Mouse (Mus musculus) intestine, embryonic 14.5 days (tissue): ENCODE results near the gene Ano7. TPM values are rescaled to one million over a fixed set of nuclear protein-coding genes. Genes with fewer than 3 reads are reported as not detected.

Experiments
- ATAC-seq: fragments of 200-750 bp; cut with Nextera tagmentation; replicated peaks from 2 replicates; pipeline ENCODE4 v1.8.0; 2017; ENCODE audit warnings: low read depth, moderate number of reproducible peaks, moderate TSS enrichment, moderate library complexity; ENCODE audit not compliant: low FRiP score, low TSS enrichment
- DNase-seq: peaks from one replicate; pipeline ENCODE4 v3.0.0-alpha.2; 2018; ENCODE audit warnings: low spot score
- H3K27ac ChIP-seq: fragments of 300-500 bp; sonication (generic); 2 replicates; pipeline ENCODE4 v1.5.1; 2014; ENCODE audit warnings: low read depth, mild to moderate bottlenecking, control low read depth
- H3K27me3 ChIP-seq: fragments of 300-500 bp; sonication (generic); replicated peaks from 2 replicates; pipeline ENCODE4 v1.6.1; 2014; ENCODE audit warnings: low read length, control low read depth; ENCODE audit not compliant: control insufficient read depth, insufficient read depth
- H3K36me3 ChIP-seq: fragments of 300-500 bp; sonication (generic); 2 replicates; pipeline ENCODE4 v1.6.1; 2014; ENCODE audit warnings: low read length, control low read depth; ENCODE audit not compliant: control insufficient read depth, insufficient read depth
- H3K4me1 ChIP-seq: fragments of 300-500 bp; sonication (generic); replicated peaks from 2 replicates; pipeline ENCODE4 v1.6.1; 2014; ENCODE audit warnings: low read length, control low read depth, mixed read lengths; ENCODE audit not compliant: control insufficient read depth, insufficient read depth
- H3K4me2 ChIP-seq: fragments of 300-500 bp; sonication (generic); 2 replicates; pipeline ENCODE4 v1.6.1; 2014; ENCODE audit warnings: low read length
- H3K4me3 ChIP-seq: fragments of 300-500 bp; sonication (generic); 2 replicates; pipeline ENCODE4 v1.5.1; 2014; ENCODE audit warnings: low read depth, low read length, control low read depth, mixed read lengths
- H3K9ac ChIP-seq: fragments of 300-500 bp; sonication (generic); 2 replicates; pipeline ENCODE4 v1.6.1; 2014; ENCODE audit warnings: mild to moderate bottlenecking, low read length
- H3K9me3 ChIP-seq: fragments of 300-500 bp; sonication (generic); 2 replicates; pipeline ENCODE4 v1.6.1; 2016; ENCODE audit warnings: low read length, control low read depth; ENCODE audit not compliant: control insufficient read depth
- WGBS: fragments of 180-500 bp; shearing (Covaris S2); extraction: QIAGEN DNeasy Blood & Tissue Kit; methylation state at CpG from one replicate; pipeline ENCODE4 v1.1.7; 2014; 5-methylcytosine and 5-hydroxymethylcytosine counted together
- polyA plus RNA-seq: library from polyadenylated mRNA; unstranded; fragments of >200 nt; fragmentation: Nextera tagmentation; extraction: Ambion mirVana; gene quantifications from 2 replicates; pipeline ENCODE4 v1.2.1, GENCODE M21; 2014

Ano7 gene
- polyA plus RNA-seq, 1 experiment from 2014 or later = 0.92 TPM

GRCm38 (mm10) chr1:93352724-93353123 lies 21.0 kb upstream of the Ano7 start:
- no peaks in the 10 kb centered on the region for H3K9me3 ChIP-seq
- ATAC-seq (no peak), DNase-seq (no peak)
- H3K4me3 ChIP-seq = no peak overlapping the region
- no peak overlapping the region for H3K4me2 ChIP-seq
- no peaks in the 10 kb centered on the region for H3K27me3 ChIP-seq
- WGBS = 87% methylated on average over 2 of the region's 2 CpGs
- peaks cover 93% of the 10 kb centered on the region for H3K36me3 ChIP-seq
- H3K27ac ChIP-seq = no peak overlapping the region
- H3K9ac ChIP-seq = no peak overlapping the region
- no peaks in the 10 kb centered on the region for H3K4me1 ChIP-seq

- Histone ChIP-seq H3K9ac (no peak overlapping the region), H3K27ac (no peak overlapping the region), H3K9me3 (no peaks in the 10 kb centered on the region), H3K27me3 (no peaks in the 10 kb centered on the region), H3K36me3 (peaks cover 80% of the 10 kb centered on the region), H3K4me1 (no peaks in the 10 kb centered on the region), H3K4me2 (no peak overlapping the region), H3K4me3 (no peak overlapping the region)
- ATAC-seq = no peak
- no peak for DNase-seq
- 85% methylated on average over 4 of the region's 4 CpGs for WGBS
These were observed 11.1 kb upstream of the Ano7 start for GRCm38 (mm10) chr1:93362661-93363060.

GRCm38 (mm10) chr1:93365641-93366040 lies 8.1 kb upstream of the Ano7 start:
- Histone ChIP-seq H3K9ac (no peak overlapping the region), H3K4me2 (no peak overlapping the region), H3K27ac (no peak overlapping the region), H3K4me1 (no peaks in the 10 kb centered on the region), H3K27me3 (no peaks in the 10 kb centered on the region), H3K4me3 (no peak overlapping the region), H3K9me3 (no peaks in the 10 kb centered on the region), H3K36me3 (peaks cover 59% of the 10 kb centered on the region)
- ATAC-seq (no peak), DNase-seq (no peak)
- WGBS = 91% methylated on average over 6 of the region's 6 CpGs

GRCm38 (mm10) chr1:93377307-93377706 lies 3.6 kb downstream of the Ano7 start:
- 66% methylated on average over 5 of the region's 5 CpGs for WGBS
- H3K9me3 ChIP-seq = no peaks in the 10 kb centered on the region
- H3K27me3 ChIP-seq = no peaks in the 10 kb centered on the region; the same call in 1 of the 2 replicates
- H3K9ac ChIP-seq = no peak overlapping the region
- H3K4me3 ChIP-seq = no peak overlapping the region
- no peak overlapping the region for H3K27ac ChIP-seq
- DNase-seq = no peak
- H3K4me2 ChIP-seq = no peak overlapping the region
- H3K4me1 ChIP-seq = no peaks in the 10 kb centered on the region
- ATAC-seq = no peak
- no peaks in the 10 kb centered on the region for H3K36me3 ChIP-seq

- 82% methylated on average over 5 of the region's 5 CpGs for WGBS
- no peak overlapping the region for H3K4me2 ChIP-seq
- H3K4me1 ChIP-seq = no peaks in the 10 kb centered on the region
- DNase-seq = no peak
- no peaks in the 10 kb centered on the region for H3K9me3 ChIP-seq
- no peak for ATAC-seq
- no peak overlapping the region for H3K4me3 ChIP-seq
- H3K27ac ChIP-seq = no peak overlapping the region
- H3K36me3 ChIP-seq = no peaks in the 10 kb centered on the region
- H3K9ac ChIP-seq = no peak overlapping the region
- H3K27me3 ChIP-seq = no peaks in the 10 kb centered on the region; the same call in 1 of the 2 replicates
These were observed 5.4 kb downstream of the Ano7 start for GRCm38 (mm10) chr1:93379117-93379516.

- H3K9me3 ChIP-seq = no peaks in the 10 kb centered on the region
- 44% methylated on average over 2 of the region's 2 CpGs for WGBS
- H3K4me2 ChIP-seq = no peak overlapping the region
- H3K4me3 ChIP-seq = no peak overlapping the region
- H3K27me3 ChIP-seq = no peaks in the 10 kb centered on the region
- no peak overlapping the region for H3K27ac ChIP-seq
- no peaks in the 10 kb centered on the region for H3K36me3 ChIP-seq
- DNase-seq = no peak
- H3K9ac ChIP-seq = no peak overlapping the region
- ATAC-seq = peak; percentile 58; the same call in 1 of the 2 replicates
- H3K4me1 ChIP-seq = no peaks in the 10 kb centered on the region
These were observed 13.5 kb downstream of the Ano7 start for GRCm38 (mm10) chr1:93387198-93387597.

GRCm38 (mm10) chr1:93388906-93389305 lies 15.2 kb downstream of the Ano7 start:
- ATAC-seq = no peak
- H3K36me3 ChIP-seq = no peaks in the 10 kb centered on the region

GRCm38 (mm10) chr1:93401191-93402052 lies 27.7 kb downstream of the Ano7 start:
- Histone ChIP-seq H3K27ac (no peak overlapping the region), H3K4me2 (peak overlapping the region; percentile 52), H3K9ac (peak overlapping the region; percentile 23; the same call in 1 of the 2 replicates), H3K9me3 (no peaks in the 10 kb centered on the region), H3K4me3 (peak overlapping the region; percentile 24), H3K36me3 (peaks cover 14% of the 10 kb centered on the region), H3K27me3 (no peaks in the 10 kb centered on the region), H3K4me1 (0 out of 2 replicates have a peak, but pooled peaks cover 4% of the 10 kb centered on the region)
- peak; percentile 54 for DNase-seq
- peak; percentile 41; the same call in 1 of the 2 replicates for ATAC-seq
- WGBS = 17% methylated on average over 37 of the region's 38 CpGs

More at GRCm38 (mm10) chr1:93388906-93389305, 15.2 kb downstream of the Ano7 start:
- no peaks in the 10 kb centered on the region for H3K9me3 ChIP-seq
- 77% methylated on average over 2 of the region's 2 CpGs for WGBS
- H3K27me3 ChIP-seq = no peaks in the 10 kb centered on the region
- no peak overlapping the region for H3K9ac ChIP-seq
- no peaks in the 10 kb centered on the region for H3K4me1 ChIP-seq
- H3K4me3 ChIP-seq = no peak overlapping the region
- H3K27ac ChIP-seq = no peak overlapping the region
- DNase-seq = no peak
- H3K4me2 ChIP-seq = no peak overlapping the region

- H3K9me3 ChIP-seq = no peaks in the 10 kb centered on the region
- H3K27ac ChIP-seq = no peak overlapping the region
- 0 out of 2 replicates have a peak, but pooled peaks cover 4% of the 10 kb centered on the region for H3K4me1 ChIP-seq
- ATAC-seq (no peak), DNase-seq (no peak)
- peaks cover 34% of the 10 kb centered on the region for H3K36me3 ChIP-seq
- H3K4me2 ChIP-seq = no peak overlapping the region
- 74% methylated on average over 4 of the region's 4 CpGs for WGBS
- no peak overlapping the region for H3K9ac ChIP-seq
- no peak overlapping the region for H3K4me3 ChIP-seq
- H3K27me3 ChIP-seq = no peaks in the 10 kb centered on the region
These were observed 29.7 kb downstream of the Ano7 start for GRCm38 (mm10) chr1:93403403-93403802.
